Mouse (Mus musculus) thymus, postnatal 14 days (tissue): ENCODE data around the gene Gas7.
A peak's percentile ranks its signal among the peaks of the same experiment; 100 is the strongest.

ENCODE experiments used
- DNase-seq: peaks from one replicate; pipeline ENCODE4 v3.0.0; 2021

Gene Gas7

GRCm38 (mm10) chr11:67496796-67497195 is 41.6 kb downstream of the Gas7 start:
- DNase-seq = no peak

- DNase-seq = no peak
Measured at GRCm38 (mm10) chr11:67500115-67500514, 44.9 kb downstream of the Gas7 start.

- no peak for DNase-seq
Measured at GRCm38 (mm10) chr11:67501468-67502244, 46.4 kb downstream of the Gas7 start.

GRCm38 (mm10) chr11:67509219-67509876 is 54.1 kb downstream of the Gas7 start:
- no peak for DNase-seq

- no peak for DNase-seq
Measured at GRCm38 (mm10) chr11:67510831-67511230, 55.6 kb downstream of the Gas7 start.

GRCm38 (mm10) chr11:67513001-67513400 is 57.8 kb downstream of the Gas7 start:
- no peak for DNase-seq

GRCm38 (mm10) chr11:67514401-67514800 is 59.2 kb downstream of the Gas7 start:
- peak; percentile 19 for DNase-seq

GRCm38 (mm10) chr11:67515020-67515911 is 60.0 kb downstream of the Gas7 start:
- no peak for DNase-seq

- no peak for DNase-seq
Measured at GRCm38 (mm10) chr11:67515912-67516305, 60.7 kb downstream of the Gas7 start.

- no peak for DNase-seq
Measured at GRCm38 (mm10) chr11:67517748-67518147, 62.5 kb downstream of the Gas7 start.

- no peak for DNase-seq
Measured at GRCm38 (mm10) chr11:67518985-67519384, 63.7 kb downstream of the Gas7 start.

GRCm38 (mm10) chr11:67522671-67523070 is 67.4 kb downstream of the Gas7 start:
- peak; percentile 14 for DNase-seq

- DNase-seq = no peak
Measured at GRCm38 (mm10) chr11:67523806-67524205, 68.6 kb downstream of the Gas7 start.

- no peak for DNase-seq
Measured at GRCm38 (mm10) chr11:67524731-67525130, 69.5 kb downstream of the Gas7 start.

- no peak for DNase-seq
Measured at GRCm38 (mm10) chr11:67525841-67526240, 70.6 kb downstream of the Gas7 start.

- peak; percentile 24 for DNase-seq
Measured at GRCm38 (mm10) chr11:67526621-67527545, 71.6 kb downstream of the Gas7 start.

GRCm38 (mm10) chr11:67531286-67531685 is 76.0 kb downstream of the Gas7 start:
- no peak for DNase-seq

- no peak for DNase-seq
Measured at GRCm38 (mm10) chr11:67531926-67532565, 76.8 kb downstream of the Gas7 start.

- DNase-seq = no peak
Measured at GRCm38 (mm10) chr11:67532728-67533127, 77.5 kb downstream of the Gas7 start.

GRCm38 (mm10) chr11:67533151-67533550 is 77.9 kb downstream of the Gas7 start:
- DNase-seq = no peak

- no peak for DNase-seq
Measured at GRCm38 (mm10) chr11:67535703-67536102, 80.5 kb downstream of the Gas7 start.

GRCm38 (mm10) chr11:67536413-67536812 is 81.2 kb downstream of the Gas7 start:
- DNase-seq = no peak
